Mouse (Mus musculus): ENCODE measurements at regions not wholly inside any gene's neighbourhood (a gene's known extent, or its start where the extent isn't known, plus 50 kb on each side); places are given as distances from the start of the nearest gene placed in this dataset.

- no peak overlapping the region for H3K4me3 ChIP-seq (replicated peaks)
- 67% methylated on average over 2 of the region's 2 CpGs for WGBS (ENCODE audit: insufficient replicate concordance)
- ATAC-seq (ENCODE audit: low read depth), result no peak
- no peaks in the 10 kb centered on the region for H3K36me3 ChIP-seq
- DNase-seq, result no peak
- no peaks in the 10 kb centered on the region for H3K27me3 ChIP-seq
- no peak overlapping the region for H3K9ac ChIP-seq
- H3K9me3 ChIP-seq (replicated peaks), result no peaks in the 10 kb centered on the region
- no peak overlapping the region for H3K4me2 ChIP-seq
- H3K27ac ChIP-seq, result no peak overlapping the region
- no peaks in the 10 kb centered on the region for H3K4me1 ChIP-seq (replicated peaks)
These were observed 119.8 kb upstream of the Pmfbp1 start for GRCm38 (mm10) chr8:109373977-109374376.

- no peaks in the 10 kb centered on the region for H3K36me3 ChIP-seq
- H3K4me3 ChIP-seq (replicated peaks), result no peak overlapping the region
- DNase-seq, result no peak
- H3K9ac ChIP-seq, result no peak overlapping the region
- no peak overlapping the region for H3K27ac ChIP-seq
- H3K4me1 ChIP-seq (replicated peaks), result no peaks in the 10 kb centered on the region
- H3K4me2 ChIP-seq, result no peak overlapping the region
- H3K27me3 ChIP-seq, result no peaks in the 10 kb centered on the region
- no peaks in the 10 kb centered on the region for H3K9me3 ChIP-seq (replicated peaks)
- ATAC-seq (ENCODE audit: low read depth), result no peak
- WGBS (ENCODE audit: insufficient replicate concordance), result 72% methylated on average over 3 of the region's 3 CpGs
These were observed 108.9 kb upstream of the Pmfbp1 start for GRCm38 (mm10) chr8:109384881-109385280.

GRCm38 (mm10) chr8:109395133-109395855 is 98.5 kb upstream of the Pmfbp1 start:
- Histone ChIP-seq H3K9ac (no peak overlapping the region), H3K4me1 (replicated peaks) (no peaks in the 10 kb centered on the region), H3K4me3 (replicated peaks) (no peak overlapping the region), H3K27ac (no peak overlapping the region), H3K36me3 (no peaks in the 10 kb centered on the region), H3K9me3 (replicated peaks) (no peaks in the 10 kb centered on the region), H3K4me2 (no peak overlapping the region), H3K27me3 (no peaks in the 10 kb centered on the region)
- 45% methylated on average over 6 of the region's 6 CpGs for WGBS (ENCODE audit: insufficient replicate concordance)
- ATAC-seq (ENCODE audit: low read depth), result no peak
- no peak for DNase-seq

DNA sequence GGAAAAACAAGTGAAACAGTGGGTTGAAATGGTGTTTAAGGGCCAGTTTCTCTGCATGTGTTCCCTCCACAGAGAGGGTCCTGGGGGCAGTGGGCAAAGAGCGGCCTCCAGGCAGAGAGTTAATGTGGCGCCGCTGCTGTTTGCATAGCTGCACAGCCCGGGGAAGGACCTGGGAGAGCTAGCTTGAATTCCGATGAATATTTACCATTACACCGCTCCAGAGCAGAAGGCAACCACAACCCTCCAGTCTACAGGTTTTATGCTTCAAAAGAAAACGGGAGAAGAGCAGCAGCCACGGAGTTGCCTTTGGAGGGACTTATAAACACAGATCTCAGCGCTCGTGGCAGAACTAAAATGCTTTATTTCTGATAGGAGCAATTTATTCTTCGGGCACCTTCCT is 94.2 kb upstream of the Pmfbp1 start:
- H3K9me3 ChIP-seq (replicated peaks), result no peaks in the 10 kb centered on the region
- WGBS (ENCODE audit: insufficient replicate concordance), result 59% methylated on average over 11 of the region's 11 CpGs
- no peaks in the 10 kb centered on the region for H3K4me1 ChIP-seq (replicated peaks)
- DNase-seq (no peak), ATAC-seq (ENCODE audit: low read depth) (no peak)
- no peaks in the 10 kb centered on the region for H3K27me3 ChIP-seq
- no peaks in the 10 kb centered on the region for H3K36me3 ChIP-seq
- H3K4me2 ChIP-seq, result no peak overlapping the region
- no peak overlapping the region for H3K9ac ChIP-seq
- H3K4me3 ChIP-seq (replicated peaks), result no peak overlapping the region
- H3K27ac ChIP-seq, result no peak overlapping the region

DNA sequence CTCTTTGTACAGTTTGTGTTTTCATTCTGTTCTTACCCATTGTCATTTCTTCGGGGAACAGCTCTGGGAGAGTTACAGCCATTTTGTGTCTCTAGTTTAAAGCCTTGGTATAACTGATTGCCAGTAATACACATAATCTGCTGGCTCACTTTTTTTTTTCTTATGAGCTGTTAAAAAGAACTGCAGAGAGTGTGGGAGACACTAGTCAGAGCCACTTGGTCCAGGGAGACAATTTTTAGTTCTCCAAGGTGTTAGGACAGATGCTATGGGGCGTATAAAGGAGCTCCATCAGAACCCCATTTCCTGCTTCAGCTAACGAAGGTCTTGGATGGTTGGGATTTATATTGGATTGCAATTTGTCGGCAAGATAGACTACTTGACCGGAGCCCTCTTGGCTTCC is 93.6 kb upstream of the Pmfbp1 start:
- WGBS (ENCODE audit: insufficient replicate concordance), result 65% methylated on average over 5 of the region's 5 CpGs
- H3K27ac ChIP-seq, result no peak overlapping the region
- H3K9ac ChIP-seq, result no peak overlapping the region
- H3K4me3 ChIP-seq (replicated peaks), result no peak overlapping the region
- H3K4me2 ChIP-seq, result no peak overlapping the region
- no peaks in the 10 kb centered on the region for H3K27me3 ChIP-seq
- no peaks in the 10 kb centered on the region for H3K9me3 ChIP-seq (replicated peaks)
- no peaks in the 10 kb centered on the region for H3K4me1 ChIP-seq (replicated peaks)
- no peaks in the 10 kb centered on the region for H3K36me3 ChIP-seq
- DNase-seq, result no peak
- ATAC-seq (ENCODE audit: low read depth), result no peak

GRCm38 (mm10) chr8:109407913-109408312 is 85.9 kb upstream of the Pmfbp1 start:
- ATAC-seq (ENCODE audit: low read depth), result no peak

DNA sequence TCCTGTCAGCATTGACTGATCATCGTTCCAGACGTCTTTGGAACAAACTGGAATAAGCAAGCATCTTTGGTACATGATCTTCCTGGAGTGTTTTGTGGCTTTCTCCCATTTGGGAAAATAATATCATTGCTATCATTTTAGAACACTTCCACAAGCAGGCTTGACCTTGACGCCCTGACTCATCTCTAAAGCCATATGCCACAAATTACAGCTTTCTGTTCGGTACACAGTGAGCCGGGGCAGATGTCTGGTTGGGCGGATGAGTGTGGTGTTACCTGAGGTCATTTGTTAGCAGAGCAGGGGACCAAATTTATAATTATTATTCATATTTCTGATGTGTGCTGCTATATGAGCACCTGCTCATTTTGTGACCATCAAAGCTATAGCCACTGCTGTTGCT is 83.3 kb upstream of the Pmfbp1 start:
- Histone ChIP-seq H3K4me1 (replicated peaks) (no peaks in the 10 kb centered on the region), H3K9me3 (replicated peaks) (no peaks in the 10 kb centered on the region), H3K27me3 (no peaks in the 10 kb centered on the region), H3K36me3 (no peaks in the 10 kb centered on the region), H3K9ac (no peak overlapping the region), H3K27ac (no peak overlapping the region), H3K4me3 (replicated peaks) (no peak overlapping the region), H3K4me2 (no peak overlapping the region)
- DNase-seq (no peak), ATAC-seq (ENCODE audit: low read depth) (no peak)
- 66% methylated on average over 6 of the region's 6 CpGs for WGBS (ENCODE audit: insufficient replicate concordance)

More at GRCm38 (mm10) chr8:109407913-109408312, 85.9 kb upstream of the Pmfbp1 start:
- no peak for DNase-seq
- Histone ChIP-seq H3K36me3 (no peaks in the 10 kb centered on the region), H3K9me3 (replicated peaks) (no peaks in the 10 kb centered on the region), H3K9ac (no peak overlapping the region), H3K4me2 (no peak overlapping the region), H3K4me1 (replicated peaks) (no peaks in the 10 kb centered on the region), H3K4me3 (replicated peaks) (no peak overlapping the region), H3K27ac (no peak overlapping the region), H3K27me3 (no peaks in the 10 kb centered on the region)
- WGBS (ENCODE audit: insufficient replicate concordance), result 42% methylated on average over 5 of the region's 5 CpGs

GRCm38 (mm10) chr8:109413386-109413785 is 80.4 kb upstream of the Pmfbp1 start:
- ATAC-seq (ENCODE audit: low read depth), result no peak
- no peak overlapping the region for H3K9ac ChIP-seq
- H3K4me3 ChIP-seq (replicated peaks), result no peak overlapping the region
- no peak for DNase-seq
- no peaks in the 10 kb centered on the region for H3K4me1 ChIP-seq (replicated peaks)
- H3K9me3 ChIP-seq (replicated peaks), result no peaks in the 10 kb centered on the region
- no peaks in the 10 kb centered on the region for H3K36me3 ChIP-seq
- no peak overlapping the region for H3K27ac ChIP-seq
- H3K4me2 ChIP-seq, result no peak overlapping the region
- no peaks in the 10 kb centered on the region for H3K27me3 ChIP-seq
- 50% methylated on average over 5 of the region's 5 CpGs for WGBS (ENCODE audit: insufficient replicate concordance)

GRCm38 (mm10) chr8:109415315-109415714 is 78.5 kb upstream of the Pmfbp1 start:
- Histone ChIP-seq H3K4me2 (no peak overlapping the region), H3K4me1 (replicated peaks) (no peaks in the 10 kb centered on the region), H3K9me3 (replicated peaks) (no peaks in the 10 kb centered on the region), H3K4me3 (replicated peaks) (no peak overlapping the region), H3K27ac (no peak overlapping the region), H3K9ac (no peak overlapping the region), H3K36me3 (no peaks in the 10 kb centered on the region), H3K27me3 (no peaks in the 10 kb centered on the region)
- DNase-seq (no peak), ATAC-seq (ENCODE audit: low read depth) (no peak)
- 69% methylated on average over 4 of the region's 4 CpGs for WGBS (ENCODE audit: insufficient replicate concordance)

GRCm38 (mm10) chr8:109415906-109416305 is 77.9 kb upstream of the Pmfbp1 start:
- Histone ChIP-seq H3K4me2 (no peak overlapping the region), H3K4me1 (replicated peaks) (no peaks in the 10 kb centered on the region), H3K9me3 (replicated peaks) (no peaks in the 10 kb centered on the region), H3K9ac (no peak overlapping the region), H3K4me3 (replicated peaks) (no peak overlapping the region), H3K27ac (no peak overlapping the region), H3K36me3 (no peaks in the 10 kb centered on the region), H3K27me3 (no peaks in the 10 kb centered on the region)
- ATAC-seq (ENCODE audit: low read depth) (no peak), DNase-seq (no peak)
- 46% methylated on average over 11 of the region's 11 CpGs for WGBS (ENCODE audit: insufficient replicate concordance)

- Histone ChIP-seq H3K4me3 (replicated peaks) (no peak overlapping the region), H3K4me2 (no peak overlapping the region), H3K9ac (no peak overlapping the region), H3K4me1 (replicated peaks) (no peaks in the 10 kb centered on the region), H3K27ac (no peak overlapping the region), H3K27me3 (no peaks in the 10 kb centered on the region), H3K36me3 (no peaks in the 10 kb centered on the region), H3K9me3 (replicated peaks) (no peaks in the 10 kb centered on the region)
- no peak for DNase-seq
- WGBS (ENCODE audit: insufficient replicate concordance), result 68% methylated on average over 17 of the region's 17 CpGs
- ATAC-seq (ENCODE audit: low read depth), result no peak
These were observed 77.3 kb upstream of the Pmfbp1 start for GRCm38 (mm10) chr8:109416327-109417100.

- H3K27ac ChIP-seq, result no peak overlapping the region
- no peaks in the 10 kb centered on the region for H3K36me3 ChIP-seq
- H3K4me2 ChIP-seq, result no peak overlapping the region
- no peak overlapping the region for H3K4me3 ChIP-seq (replicated peaks)
- 35% methylated on average over 5 of the region's 5 CpGs for WGBS (ENCODE audit: insufficient replicate concordance)
- no peaks in the 10 kb centered on the region for H3K27me3 ChIP-seq
- ATAC-seq (ENCODE audit: low read depth), result no peak
- no peaks in the 10 kb centered on the region for H3K4me1 ChIP-seq (replicated peaks)
- H3K9ac ChIP-seq, result no peak overlapping the region
- no peaks in the 10 kb centered on the region for H3K9me3 ChIP-seq (replicated peaks)
- DNase-seq, result no peak
These were observed 76.6 kb upstream of the Pmfbp1 start for GRCm38 (mm10) chr8:109417222-109417621.
